Mouse (Mus musculus) heart, embryonic 14.5 days (tissue): ENCODE results near the gene Klhdc4. TPM values are rescaled to one million over a fixed set of nuclear protein-coding genes. Genes with fewer than 3 reads are reported as not detected.
A peak's percentile ranks its signal among the peaks of the same experiment; 100 is the strongest.

Source experiments
- ATAC-seq: fragments of 200-750 bp; cut with Nextera tagmentation; 2 replicates; pipeline ENCODE4 v1.8.0; 2017; ENCODE audit warnings: low read depth, moderate TSS enrichment; ENCODE audit not compliant: insufficient number of reproducible peaks, insufficient read depth, low FRiP score
- H3K27ac ChIP-seq, 2 experiments: fragments of 200-500 bp in 1 of 2; fragments of 300-500 bp in 1 of 2; sonication (generic) in 1 of 2; replicated peaks in 1 of 2; 2 replicates each; pipeline ENCODE4 v1.5.1; 2012 to 2014; ENCODE audit warnings: low read depth in 2 of 2, low read length in 2 of 2, control low read depth in 1 of 2, mild to moderate bottlenecking in 1 of 2, mixed read lengths in 1 of 2; ENCODE audit not compliant: control insufficient read depth in 1 of 2, insufficient read depth in 1 of 2
- H3K27me3 ChIP-seq: fragments of 300-500 bp; sonication (generic); 2 replicates; pipeline ENCODE4 v1.6.1; 2014; ENCODE audit warnings: mild to moderate bottlenecking, low read length, control low read depth; ENCODE audit not compliant: control insufficient read depth, insufficient read depth
- H3K36me3 ChIP-seq: fragments of 300-500 bp; sonication (generic); 2 replicates; pipeline ENCODE4 v1.6.1; 2014; ENCODE audit warnings: mild to moderate bottlenecking, control low read depth, low read length, mixed read lengths; ENCODE audit not compliant: control insufficient read depth, insufficient read depth
- H3K4me1 ChIP-seq, 2 experiments: fragments of 200-500 bp in 1 of 2; fragments of 300-500 bp in 1 of 2; sonication (generic) in 1 of 2; 2 replicates each; pipeline ENCODE4 v1.6.1; 2012 to 2014; ENCODE audit warnings: low read length in 2 of 2, control low read depth in 1 of 2, mixed read lengths in 1 of 2; ENCODE audit not compliant: control insufficient read depth in 2 of 2, insufficient read depth in 2 of 2
- H3K4me2 ChIP-seq: fragments of 300-500 bp; sonication (generic); 2 replicates; pipeline ENCODE4 v1.6.1; 2014; ENCODE audit warnings: mild to moderate bottlenecking, low read length
- H3K4me3 ChIP-seq, 2 experiments: fragments of 200-500 bp in 1 of 2; fragments of 300-500 bp in 1 of 2; sonication (generic) in 1 of 2; 2 replicates each; pipeline ENCODE4 v1.5.1; 2012 to 2014; ENCODE audit warnings: low read length in 2 of 2, mild to moderate bottlenecking in 2 of 2, control low read depth in 1 of 2, low read depth in 1 of 2, moderate library complexity in 1 of 2; ENCODE audit not compliant: control insufficient read depth in 1 of 2, insufficient read depth in 1 of 2
- H3K9ac ChIP-seq: fragments of 300-500 bp; sonication (generic); 2 replicates; pipeline ENCODE4 v1.6.1; 2014; ENCODE audit warnings: mild to moderate bottlenecking, low read length
- H3K9me3 ChIP-seq: fragments of 300-500 bp; sonication (generic); 2 replicates; pipeline ENCODE4 v1.6.1; 2016; ENCODE audit warnings: low read length, control low read depth; ENCODE audit not compliant: control insufficient read depth
- WGBS: fragments of 180-500 bp; shearing (Covaris S2); extraction: QIAGEN DNeasy Blood & Tissue Kit; methylation state at CpG from one replicate; pipeline ENCODE4 v1.1.7; 2014; 5-methylcytosine and 5-hydroxymethylcytosine counted together
- polyA plus RNA-seq: library from polyadenylated mRNA; unstranded; fragments of >200 nt; fragmentation: Nextera tagmentation; extraction: Ambion mirVana; gene quantifications from 2 replicates; pipeline ENCODE4 v1.2.1, GENCODE M21; 2014

Klhdc4 gene
- polyA plus RNA-seq, 1 experiment from 2014 or later, result 20.8 TPM

DNA sequence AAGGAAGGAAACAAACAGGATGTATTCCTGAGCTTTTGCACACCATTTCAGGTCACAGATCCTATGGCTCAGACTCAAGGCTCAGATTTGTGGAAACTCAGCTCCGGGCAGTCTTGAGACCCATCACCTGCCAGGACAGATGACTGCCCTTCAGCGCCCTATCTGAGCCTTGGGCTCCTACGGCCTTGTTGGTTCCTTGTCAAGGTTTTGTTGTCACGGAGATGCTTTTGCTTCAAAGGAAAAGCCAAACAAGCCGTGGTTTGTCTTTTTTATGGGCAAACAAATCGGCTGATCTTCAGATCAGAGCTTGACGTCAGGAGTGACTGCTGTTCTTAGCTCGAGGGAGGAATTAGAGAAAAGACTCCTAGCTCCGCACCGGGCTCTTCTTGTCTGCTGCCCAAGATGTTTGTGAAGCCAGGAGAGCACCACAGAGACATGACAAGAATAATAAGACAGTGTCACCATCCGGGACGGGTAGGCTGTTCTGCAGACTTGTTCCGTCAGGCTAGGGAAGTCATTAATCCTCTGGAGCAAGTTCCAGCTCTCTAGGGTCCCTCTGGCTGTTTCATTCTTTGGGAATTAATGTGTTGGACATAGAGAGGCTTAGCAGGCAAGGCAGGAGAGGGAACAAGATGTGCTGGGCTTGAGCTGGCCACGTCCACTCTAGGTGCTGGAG, 26.8 kb upstream of the Klhdc4 start:
- Histone ChIP-seq H3K27me3 (0 out of 2 replicates have a peak, but pooled peaks cover 4% of the 10 kb centered on the region), H3K4me2 (no peak overlapping the region), H3K4me1 (peaks cover 7 to 12% of the 10 kb centered on the region in 2 experiments), H3K9ac (no peak overlapping the region), H3K27ac (no peak overlapping the region), H3K4me3 (no peak overlapping the region), H3K9me3 (no peaks in the 10 kb centered on the region), H3K36me3 (no peaks in the 10 kb centered on the region)
- WGBS, result 86% methylated on average over 14 of the region's 14 CpGs
- ATAC-seq, result no peak

DNA sequence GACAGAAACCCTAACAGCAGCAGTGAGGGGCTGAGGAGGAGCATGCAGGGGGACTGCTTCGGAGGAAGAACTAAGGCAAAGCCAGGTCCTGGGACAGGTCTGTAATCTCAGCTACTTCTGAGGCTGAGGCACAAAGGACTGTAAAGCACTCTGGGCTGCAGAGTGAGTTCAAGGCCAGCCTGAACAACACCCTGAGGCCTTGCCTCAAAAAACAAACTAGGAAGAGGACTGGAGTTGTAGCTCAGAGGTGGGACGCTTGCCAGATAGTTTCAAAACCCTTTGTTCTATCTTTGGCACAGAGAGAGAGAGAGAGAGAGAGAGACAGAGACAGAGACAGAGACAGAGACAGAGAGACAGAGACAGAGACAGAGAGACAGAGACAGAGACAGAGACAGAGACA, 24.2 kb upstream of the Klhdc4 start:
- Histone ChIP-seq H3K9me3 (no peaks in the 10 kb centered on the region), H3K4me2 (no peak overlapping the region), H3K4me3 (no peak overlapping the region), H3K4me1 (peaks cover 7 to 18% of the 10 kb centered on the region in 2 experiments), H3K27ac (no peak overlapping the region), H3K9ac (no peak overlapping the region), H3K36me3 (no peaks in the 10 kb centered on the region), H3K27me3 (0 out of 2 replicates have a peak, but pooled peaks cover 6% of the 10 kb centered on the region)
- WGBS, result 48% methylated on average over 2 of the region's 2 CpGs
- ATAC-seq, result no peak

- 9% methylated on average over 7 of the region's 7 CpGs for WGBS
- Histone ChIP-seq H3K4me2 (no peak overlapping the region), H3K4me3 (no peak overlapping the region), H3K4me1 (peaks cover 7 to 18% of the 10 kb centered on the region in 2 experiments), H3K27me3 (0 out of 2 replicates have a peak, but pooled peaks cover 11% of the 10 kb centered on the region), H3K9me3 (no peaks in the 10 kb centered on the region), H3K27ac (no peak overlapping the region), H3K36me3 (no peaks in the 10 kb centered on the region), H3K9ac (no peak overlapping the region)
- ATAC-seq, result peak; percentile 28; the same call in 1 of the 2 replicates
These were observed 23.1 kb upstream of the Klhdc4 start for GRCm38 (mm10) chr8:121852464-121852863.

DNA sequence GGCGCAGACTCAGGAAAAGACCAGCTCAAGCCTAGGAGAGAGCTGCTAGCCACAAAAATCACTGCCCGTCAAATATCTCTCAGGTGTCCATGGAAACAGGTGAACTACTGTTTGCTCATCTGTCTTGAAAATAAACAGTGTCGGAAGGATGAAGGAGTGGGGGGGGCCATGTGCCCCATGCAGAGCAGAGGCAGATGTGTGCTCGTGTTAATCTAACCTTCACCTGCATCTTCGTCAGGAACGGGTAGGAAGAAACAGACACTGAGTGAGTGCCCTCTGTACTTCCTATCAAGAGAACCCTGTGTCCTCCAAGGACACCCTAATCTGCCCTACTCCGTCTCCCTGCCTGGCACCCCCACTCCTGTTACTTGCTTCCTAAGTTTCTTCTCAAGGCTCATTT, 22.3 kb upstream of the Klhdc4 start:
- Histone ChIP-seq H3K36me3 (no peaks in the 10 kb centered on the region), H3K9me3 (no peaks in the 10 kb centered on the region), H3K27ac (0 out of 4 replicates have a peak overlapping the region, but pooled peaks of 1 of the 2 experiments have one; percentile 9), H3K27me3 (0 out of 2 replicates have a peak, but pooled peaks cover 11% of the 10 kb centered on the region), H3K9ac (no peak overlapping the region), H3K4me1 (peaks cover 7 to 18% of the 10 kb centered on the region in 2 experiments), H3K4me2 (no peak overlapping the region), H3K4me3 (no peak overlapping the region)
- 57% methylated on average over 7 of the region's 7 CpGs for WGBS
- no peak for ATAC-seq

DNA sequence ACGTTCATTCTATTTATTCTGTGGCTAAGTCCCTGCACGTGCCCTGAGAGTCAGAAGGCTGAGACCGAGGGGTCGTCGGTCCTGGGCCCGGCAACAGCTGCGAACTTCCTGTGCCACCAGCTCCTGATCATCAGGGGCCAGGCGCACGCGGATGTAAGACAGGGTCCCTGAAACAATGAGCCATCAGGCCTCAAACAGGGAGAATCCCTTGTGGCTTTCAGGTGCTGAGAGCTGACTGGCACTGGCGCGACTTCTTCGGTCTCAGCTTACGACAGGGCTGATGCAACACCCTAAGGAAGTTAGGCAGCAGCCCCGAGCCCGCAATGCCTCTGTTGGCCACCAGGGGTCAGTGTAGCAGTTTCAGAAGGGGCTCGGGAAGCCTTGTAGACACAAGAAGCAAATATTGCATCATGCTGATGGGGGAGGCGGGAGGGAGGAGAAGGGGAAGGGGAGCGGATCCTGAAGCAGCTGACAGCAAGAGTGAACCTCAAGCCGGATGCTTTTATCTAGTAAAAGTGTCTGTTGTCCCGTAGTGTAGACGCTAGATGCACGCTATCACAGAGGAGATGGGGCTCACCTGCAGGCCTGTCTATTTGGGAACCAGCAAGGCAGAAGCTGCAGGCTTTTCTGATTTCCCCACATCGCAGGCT, 21.6 kb upstream of the Klhdc4 start:
- Histone ChIP-seq H3K4me1 (peaks cover 7 to 18% of the 10 kb centered on the region in 2 experiments), H3K9me3 (no peaks in the 10 kb centered on the region), H3K9ac (0 out of 2 replicates have a peak overlapping the region, but pooled peaks have one; percentile 55), H3K36me3 (no peaks in the 10 kb centered on the region), H3K27me3 (0 out of 2 replicates have a peak, but pooled peaks cover 11% of the 10 kb centered on the region), H3K27ac (no peak overlapping the region), H3K4me2 (peak overlapping the region; percentile 57), H3K4me3 (peak overlapping the region; percentile 17 to 21; a peak in 1 of 4 replicates)
- 6% methylated on average over 24 of the region's 24 CpGs for WGBS
- ATAC-seq, result peak; percentile 55; the same call in 1 of the 2 replicates

DNA sequence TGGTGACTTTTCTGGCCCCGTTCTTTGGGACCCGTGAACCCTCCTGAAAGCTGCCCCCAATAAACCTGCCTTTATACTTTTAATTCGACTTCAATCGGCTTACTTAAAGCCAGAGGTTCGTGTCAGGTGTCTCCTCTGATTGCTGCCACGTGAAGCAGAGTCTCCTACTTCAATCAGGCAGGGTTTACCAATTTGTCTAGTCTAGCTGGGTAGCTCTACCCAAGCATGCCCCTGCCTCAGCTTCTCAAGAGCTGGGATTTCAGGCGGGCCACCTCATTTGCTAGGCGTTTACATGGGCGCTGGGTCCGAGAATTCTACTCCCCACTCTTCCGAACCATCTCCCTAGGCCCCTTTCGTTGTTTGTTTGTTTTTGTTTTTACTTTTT, 21.1 kb upstream of the Klhdc4 start:
- peak overlapping the region in 1 of 2 experiments; percentile 17; a peak in 1 of 4 replicates for H3K4me3 ChIP-seq
- ATAC-seq, result no peak
- peak overlapping the region; percentile 57 for H3K4me2 ChIP-seq
- 0 out of 2 replicates have a peak overlapping the region, but pooled peaks have one; percentile 55 for H3K9ac ChIP-seq
- H3K27ac ChIP-seq, result no peak overlapping the region
- H3K9me3 ChIP-seq, result no peaks in the 10 kb centered on the region
- H3K36me3 ChIP-seq, result no peaks in the 10 kb centered on the region
- peaks cover 7 to 18% of the 10 kb centered on the region in 2 experiments for H3K4me1 ChIP-seq
- 0 out of 2 replicates have a peak, but pooled peaks cover 11% of the 10 kb centered on the region for H3K27me3 ChIP-seq
- 43% methylated on average over 12 of the region's 12 CpGs for WGBS

DNA sequence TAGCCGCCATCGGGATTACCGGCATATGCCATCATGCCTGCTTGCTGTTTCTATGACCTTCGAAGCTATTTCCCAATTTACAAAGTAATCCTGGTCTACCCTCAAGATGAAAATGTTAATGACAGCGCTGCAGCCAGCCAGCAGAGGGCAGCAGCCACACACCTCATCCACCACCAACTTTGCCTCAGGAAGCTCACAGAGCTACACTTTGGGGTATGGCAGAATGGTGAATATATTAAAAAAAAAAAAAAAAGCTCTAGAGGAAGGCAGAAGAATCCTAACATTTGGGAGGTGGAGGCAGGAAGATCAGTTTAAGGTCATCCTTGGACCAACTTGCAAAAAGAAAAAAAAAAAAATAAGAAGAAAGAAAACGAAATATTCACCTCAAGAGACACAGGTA, 20.6 kb upstream of the Klhdc4 start:
- ATAC-seq, result no peak
- H3K27me3 ChIP-seq, result 0 out of 2 replicates have a peak, but pooled peaks cover 11% of the 10 kb centered on the region
- 16% methylated on average over 6 of the region's 6 CpGs for WGBS
- no peak overlapping the region for H3K9ac ChIP-seq
- no peak overlapping the region for H3K4me3 ChIP-seq
- H3K4me1 ChIP-seq, result peaks cover 7 to 18% of the 10 kb centered on the region in 2 experiments
- H3K27ac ChIP-seq, result no peak overlapping the region
- H3K9me3 ChIP-seq, result no peaks in the 10 kb centered on the region
- H3K36me3 ChIP-seq, result no peaks in the 10 kb centered on the region
- H3K4me2 ChIP-seq, result no peak overlapping the region
